Mouse (Mus musculus) erythroblast, embryonic 14.5 days (primary cell): ENCODE data around the gene Foxp1. TPM values are rescaled to one million over a fixed set of nuclear protein-coding genes. Genes with fewer than 3 reads are reported as not detected.
A peak's percentile ranks its signal among the peaks of the same experiment; 100 is the strongest.

Experiments
- H3K27me3 ChIP-seq: 2 replicates; pipeline ENCODE4 v1.6.1; 2012; ENCODE audit warnings: inconsistent platforms; ENCODE audit not compliant: control insufficient read depth
- H3K36me3 ChIP-seq: 2 replicates; pipeline ENCODE4 v1.6.1; 2012; ENCODE audit warnings: mild to moderate bottlenecking, inconsistent platforms; ENCODE audit not compliant: control insufficient read depth
- H3K4me1 ChIP-seq: 2 replicates; pipeline ENCODE4 v1.6.1; 2012; ENCODE audit warnings: inconsistent platforms; ENCODE audit not compliant: control insufficient read depth
- H3K4me3 ChIP-seq: replicated peaks from 2 replicates; pipeline ENCODE3; 2012; ENCODE audit warnings: moderate library complexity, mild to moderate bottlenecking, inconsistent platforms
- H3K9me3 ChIP-seq: 2 replicates; pipeline ENCODE4 v1.6.1; 2012; ENCODE audit warnings: low read length, inconsistent platforms, mixed read lengths; ENCODE audit not compliant: control insufficient read depth
- GATA1 ChIP-seq: IDR thresholded peaks from 2 replicates; pipeline ENCODE4 v1.6.1; 2012; ENCODE audit warnings: low read length, inconsistent platforms, mixed read lengths
- TAL1 ChIP-seq: IDR thresholded peaks from 3 replicates; pipeline ENCODE4 v1.6.1; 2012; ENCODE audit warnings: low read length, inconsistent platforms, mixed read lengths
- polyA plus RNA-seq: library from polyadenylated mRNA; stranded (reverse); fragments of >175 nt; gene quantifications from 2 replicates; pipeline ENCODE4 v1.2.3, GENCODE M21; 2012

Foxp1 gene
- polyA plus RNA-seq, 1 experiment, result 1.7 TPM

DNA sequence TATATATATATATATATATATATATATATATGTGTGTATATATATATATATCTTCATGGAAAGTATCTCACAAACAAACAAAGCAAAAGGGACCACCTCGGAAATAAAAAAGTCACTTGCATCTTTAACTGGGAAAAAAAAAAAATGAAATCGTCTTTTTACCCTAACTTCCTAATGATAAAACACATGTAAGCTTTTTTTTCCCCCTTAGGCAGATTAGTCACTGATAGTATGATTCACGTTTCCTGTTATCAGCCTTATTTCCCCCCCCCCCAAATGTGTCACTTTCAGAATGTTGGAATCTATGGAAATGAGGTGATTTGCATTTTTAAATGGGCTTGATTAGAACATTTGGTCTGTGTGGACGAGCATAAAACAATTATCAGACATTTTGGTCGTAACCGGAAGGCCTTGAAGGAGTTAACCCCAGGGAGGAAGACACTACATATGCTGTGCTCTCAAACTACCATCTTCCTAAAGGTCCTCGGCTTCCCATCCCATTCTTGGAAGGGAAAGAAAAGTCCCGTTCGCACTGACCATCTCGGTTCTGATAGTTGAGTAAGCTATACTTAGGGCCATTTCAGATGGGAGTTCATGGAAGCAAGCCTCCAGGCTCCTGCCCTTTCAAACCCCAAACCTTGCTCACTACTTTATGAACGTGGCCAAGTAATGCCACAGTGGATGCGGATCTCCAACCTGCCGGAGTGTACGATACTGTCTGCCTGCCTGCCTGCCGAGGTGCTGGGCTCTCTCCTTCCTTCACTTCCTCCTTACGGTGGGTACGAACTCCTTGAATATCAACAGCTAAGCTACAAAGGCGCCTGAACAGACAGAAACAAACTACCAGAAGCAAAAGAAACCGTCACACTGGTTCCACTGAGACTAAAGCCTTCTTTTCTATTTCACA, 495.6 kb downstream of the Foxp1 start:
- peaks cover 24% of the 10 kb centered on the region for H3K27me3 ChIP-seq
- no peak for TF ChIP-seq GATA1
- no peak for TF ChIP-seq TAL1
- peak overlapping the region; percentile 55 for H3K4me3 ChIP-seq
- no peaks in the 10 kb centered on the region for H3K9me3 ChIP-seq
- H3K36me3 ChIP-seq, result no peaks in the 10 kb centered on the region
- peaks cover 5% of the 10 kb centered on the region for H3K4me1 ChIP-seq

DNA sequence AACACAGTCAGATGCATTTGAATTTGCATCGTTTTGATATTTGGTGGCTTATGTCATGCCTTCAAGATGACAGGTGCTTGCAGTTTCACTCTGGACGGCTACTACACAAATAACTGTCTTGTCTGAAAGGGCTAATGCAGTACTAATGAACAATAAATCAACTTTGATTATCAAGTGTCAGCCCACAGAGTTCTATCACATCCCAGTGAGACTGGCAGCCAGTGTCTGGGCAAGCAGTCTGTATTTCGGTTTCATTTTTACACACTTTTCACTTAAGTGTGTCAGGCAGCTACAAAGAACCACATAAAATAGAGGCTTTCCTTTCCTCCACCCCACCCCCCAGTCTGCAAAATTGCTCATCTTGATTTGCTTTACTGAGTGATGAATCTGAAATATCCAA, 496.5 kb downstream of the Foxp1 start:
- Histone ChIP-seq H3K4me3 (no peak overlapping the region), H3K9me3 (no peaks in the 10 kb centered on the region), H3K27me3 (peaks cover 24% of the 10 kb centered on the region), H3K4me1 (peaks cover 5% of the 10 kb centered on the region), H3K36me3 (no peaks in the 10 kb centered on the region)
- TF ChIP-seq GATA1 (no peak), TAL1 (no peak)

DNA sequence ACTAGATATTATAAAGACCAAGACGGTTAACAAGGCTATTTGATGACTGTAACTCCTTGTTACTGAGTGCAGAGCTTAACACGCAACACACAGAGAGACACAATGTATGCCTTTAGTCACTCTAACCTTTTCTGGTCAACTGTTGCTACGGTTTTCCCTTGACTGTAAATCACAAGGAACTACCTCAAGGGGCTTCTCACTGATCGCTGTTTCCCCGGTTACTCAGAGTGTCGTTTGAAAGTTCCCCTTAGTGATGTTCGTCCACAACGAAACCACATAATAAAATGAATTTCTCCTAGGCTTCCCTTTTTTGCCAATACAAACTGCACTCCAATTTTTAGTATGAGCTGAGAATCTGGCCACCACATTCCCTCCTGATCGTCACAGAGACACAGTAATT, 497.9 kb downstream of the Foxp1 start:
- Histone ChIP-seq H3K4me1 (peaks cover 5% of the 10 kb centered on the region), H3K9me3 (no peaks in the 10 kb centered on the region), H3K27me3 (peaks cover 24% of the 10 kb centered on the region), H3K4me3 (no peak overlapping the region), H3K36me3 (no peaks in the 10 kb centered on the region)
- TF ChIP-seq TAL1 (no peak), GATA1 (no peak)

DNA sequence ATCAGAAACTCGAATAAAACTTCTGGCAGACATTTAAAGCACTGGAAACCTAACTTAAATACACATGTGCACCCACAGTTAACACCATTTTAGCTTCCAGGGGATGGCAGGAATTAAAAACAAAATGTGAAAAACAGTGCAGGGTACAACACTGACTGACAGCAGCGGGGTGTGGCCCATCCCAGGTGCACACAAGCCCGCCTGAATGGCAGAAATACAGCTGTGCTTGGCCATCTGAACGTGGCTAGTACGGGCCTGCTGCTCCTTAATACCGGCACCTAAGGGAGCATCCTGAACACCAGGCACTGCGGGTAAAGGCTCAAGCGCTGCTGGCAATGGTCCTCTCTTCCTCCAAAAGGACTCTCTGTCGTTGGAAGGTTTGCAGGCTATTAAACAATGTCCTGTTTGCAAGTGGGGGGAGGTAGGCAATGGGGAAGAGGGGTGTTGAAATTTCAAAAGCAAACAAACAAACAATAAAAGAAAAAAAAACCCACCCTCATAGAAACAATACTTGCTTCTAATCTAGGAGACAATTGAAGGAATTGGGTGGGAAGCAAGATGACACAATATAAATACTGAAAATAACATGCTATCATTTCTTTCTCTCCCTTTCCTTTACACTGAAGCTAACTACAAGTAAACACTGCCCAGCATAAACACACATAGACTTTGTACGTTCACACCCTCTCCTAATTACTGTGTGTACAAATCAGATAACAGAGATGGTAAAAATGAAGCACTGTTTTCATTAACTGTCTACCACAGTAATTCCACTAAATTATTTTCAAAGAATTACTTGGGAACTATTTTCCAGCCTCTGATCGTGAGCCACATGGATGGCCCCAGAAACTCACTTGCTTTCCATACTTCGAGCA, 501.7 kb downstream of the Foxp1 start:
- no peaks in the 10 kb centered on the region; the same call in 1 of the 2 replicates for H3K36me3 ChIP-seq
- H3K27me3 ChIP-seq, result no peaks in the 10 kb centered on the region
- H3K4me1 ChIP-seq, result no peaks in the 10 kb centered on the region
- H3K4me3 ChIP-seq, result no peak overlapping the region
- TF ChIP-seq GATA1 (no peak), TAL1 (no peak)
- no peaks in the 10 kb centered on the region for H3K9me3 ChIP-seq

DNA sequence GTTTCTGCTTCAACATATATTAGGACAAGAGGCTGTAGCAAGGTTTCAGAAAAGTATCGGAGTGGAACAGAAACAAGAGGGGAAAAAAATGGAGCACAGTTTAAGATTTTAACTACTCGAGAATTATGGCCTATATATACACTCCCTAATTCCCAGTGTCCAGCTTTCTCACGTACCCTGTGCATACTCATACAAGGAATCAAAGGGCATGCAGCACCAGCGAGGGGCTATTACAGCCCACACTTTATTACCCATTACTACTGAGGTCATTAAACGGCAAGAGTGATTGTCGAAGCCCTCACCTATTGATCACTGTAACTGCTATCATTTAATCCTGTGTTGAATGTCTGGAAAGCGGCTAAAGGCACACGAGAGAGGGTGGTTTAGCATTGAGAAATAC, 502.8 kb downstream of the Foxp1 start:
- TF ChIP-seq GATA1 (no peak), TAL1 (no peak)
- Histone ChIP-seq H3K27me3 (no peaks in the 10 kb centered on the region), H3K4me3 (no peak overlapping the region), H3K4me1 (no peaks in the 10 kb centered on the region), H3K36me3 (peaks cover 1% of the 10 kb centered on the region; the same call in 1 of the 2 replicates), H3K9me3 (no peaks in the 10 kb centered on the region)

DNA sequence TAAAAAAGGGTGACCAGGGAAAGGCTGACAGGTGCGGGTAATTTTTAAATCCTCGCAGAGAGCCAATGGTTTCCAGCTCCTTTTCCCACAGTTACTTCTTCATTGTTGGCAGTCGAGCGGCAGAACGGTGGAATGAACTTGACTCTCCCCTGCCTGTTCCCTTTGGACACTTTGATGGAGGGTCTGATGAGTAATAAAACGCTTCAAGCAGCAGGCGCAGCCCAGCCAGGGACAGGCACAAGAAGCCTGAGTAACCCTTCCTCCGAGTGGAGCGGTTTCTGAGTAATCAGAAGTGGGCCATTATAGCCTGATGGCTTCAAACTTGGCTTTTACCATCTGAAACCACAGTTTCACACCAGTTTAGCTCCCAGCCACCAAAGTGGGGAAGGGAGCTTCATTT, 503.3 kb downstream of the Foxp1 start:
- no peaks in the 10 kb centered on the region for H3K27me3 ChIP-seq
- H3K4me3 ChIP-seq, result no peak overlapping the region
- H3K9me3 ChIP-seq, result no peaks in the 10 kb centered on the region
- no peak for TF ChIP-seq GATA1
- TF ChIP-seq TAL1, result no peak
- peaks cover 6% of the 10 kb centered on the region; the same call in 1 of the 2 replicates for H3K36me3 ChIP-seq
- H3K4me1 ChIP-seq, result no peaks in the 10 kb centered on the region

DNA sequence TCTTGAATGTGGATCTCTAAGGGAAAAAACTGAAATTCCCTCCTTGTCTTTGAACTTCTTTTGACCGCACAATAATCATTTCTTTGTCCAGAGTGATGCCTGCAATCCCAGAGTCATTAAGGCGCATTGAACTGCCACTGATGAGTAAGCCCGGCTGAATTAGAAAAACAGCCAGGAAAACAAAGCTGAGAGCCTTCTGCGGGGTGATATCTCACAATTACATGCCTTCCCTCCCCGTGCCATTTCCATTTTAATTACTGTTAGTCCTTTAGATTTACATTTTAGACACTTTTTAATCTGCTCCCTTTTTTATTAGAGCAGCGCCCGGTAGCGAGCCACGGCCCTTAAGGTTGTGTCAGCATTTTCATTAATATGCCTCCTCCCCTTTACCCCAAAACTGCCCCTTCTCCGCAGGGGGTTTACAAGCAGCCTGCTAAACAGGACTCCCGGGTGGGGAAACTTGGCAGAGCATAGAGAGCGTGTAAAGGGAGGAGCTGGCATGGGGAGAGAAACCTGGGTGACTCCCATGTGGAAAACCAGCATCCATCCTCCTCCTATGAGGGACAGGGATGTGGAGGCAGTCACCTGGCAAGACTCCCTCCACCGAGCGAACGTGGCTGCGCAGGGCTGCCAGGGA, 508.5 kb downstream of the Foxp1 start:
- Histone ChIP-seq H3K36me3 (peaks cover 14% of the 10 kb centered on the region), H3K4me3 (no peak overlapping the region), H3K4me1 (peaks cover 5% of the 10 kb centered on the region), H3K27me3 (no peaks in the 10 kb centered on the region), H3K9me3 (no peaks in the 10 kb centered on the region)
- TF ChIP-seq TAL1, result no peak
- TF ChIP-seq GATA1, result no peak

DNA sequence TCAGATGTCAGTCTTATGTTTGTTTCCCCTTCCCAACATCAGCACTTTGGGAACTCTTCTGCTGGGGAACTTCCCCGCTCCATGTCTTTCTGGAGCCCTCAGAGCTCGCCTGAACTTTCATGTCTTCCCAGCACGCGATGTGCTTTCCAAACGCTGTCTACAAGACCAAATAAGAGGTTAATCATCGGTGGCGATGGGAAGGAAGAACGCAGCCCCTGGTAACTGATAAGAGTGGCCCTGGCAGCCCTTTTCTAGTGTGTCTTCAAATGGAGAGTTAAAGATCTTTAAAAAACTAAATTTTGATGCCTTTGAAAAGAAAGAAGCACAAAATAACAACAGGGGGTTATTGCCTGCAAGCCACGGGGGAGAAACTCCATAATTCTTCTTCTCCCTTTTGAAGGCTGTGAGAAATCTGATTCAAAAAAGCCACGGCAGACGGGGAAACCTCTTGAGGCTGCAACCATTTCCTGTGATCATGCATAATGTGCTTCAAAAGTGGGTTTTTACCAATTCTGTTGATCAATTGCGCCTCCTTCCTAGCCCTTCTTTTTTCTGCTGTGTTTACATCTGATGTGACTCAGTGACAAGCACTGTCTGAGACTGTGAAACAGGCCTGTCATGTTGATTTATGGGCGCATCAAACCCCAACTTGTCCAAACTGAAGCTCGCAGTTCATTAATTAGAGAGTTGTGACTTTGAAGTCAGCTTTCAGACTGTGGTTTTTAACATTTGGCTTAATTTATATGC, 509.2 kb downstream of the Foxp1 start:
- TF ChIP-seq GATA1, result no peak
- no peak for TF ChIP-seq TAL1
- Histone ChIP-seq H3K9me3 (peaks cover 3% of the 10 kb centered on the region), H3K36me3 (peaks cover 17% of the 10 kb centered on the region), H3K4me3 (no peak overlapping the region), H3K27me3 (no peaks in the 10 kb centered on the region), H3K4me1 (peaks cover 5% of the 10 kb centered on the region)
